Mouse (Mus musculus): Measurements from ENCODE around the gene Stab2.
A peak's percentile ranks its signal among the peaks of the same experiment; 100 is the strongest.

The Stab2 gene

GRCm38 (mm10) chr10:86976001-86976726 lies 31.7 kb downstream of the Stab2 start:
- peak in 1 of 2 experiments; percentile 37 for DNase-seq

- no peak for DNase-seq
Observed at GRCm38 (mm10) chr10:86973276-86973675, 34.5 kb downstream of the Stab2 start.

GRCm38 (mm10) chr10:86972503-86972826 lies 35.4 kb downstream of the Stab2 start:
- DNase-seq = no peak

- DNase-seq = peak; percentile 10 to 38
Observed at GRCm38 (mm10) chr10:86971680-86972502, 35.9 kb downstream of the Stab2 start.

- no peak for DNase-seq
Observed at GRCm38 (mm10) chr10:86969346-86969745, 38.5 kb downstream of the Stab2 start.

GRCm38 (mm10) chr10:86961542-86962466 lies 46.0 kb downstream of the Stab2 start:
- no peak for DNase-seq

- no peak for DNase-seq
Observed at GRCm38 (mm10) chr10:86955299-86955698, 52.5 kb downstream of the Stab2 start.

GRCm38 (mm10) chr10:86952696-86953095 lies 55.1 kb downstream of the Stab2 start:
- DNase-seq = no peak

GRCm38 (mm10) chr10:86950806-86951205 lies 57.0 kb downstream of the Stab2 start:
- no peak for DNase-seq

GRCm38 (mm10) chr10:86949886-86950285 lies 57.9 kb downstream of the Stab2 start:
- DNase-seq = no peak

- no peak for DNase-seq
Observed at GRCm38 (mm10) chr10:86947541-86947940, 60.3 kb downstream of the Stab2 start.

- no peak for DNase-seq
Observed at GRCm38 (mm10) chr10:86940591-86940990, 67.2 kb downstream of the Stab2 start.

- DNase-seq = no peak
Observed at GRCm38 (mm10) chr10:86934376-86934775, 73.4 kb downstream of the Stab2 start.

GRCm38 (mm10) chr10:86933906-86934305 lies 73.9 kb downstream of the Stab2 start:
- no peak for DNase-seq

- peak; percentile 12 to 16 for DNase-seq
Observed at GRCm38 (mm10) chr10:86933180-86933695, 74.6 kb downstream of the Stab2 start.

- no peak for DNase-seq
Observed at GRCm38 (mm10) chr10:86923602-86924001, 84.2 kb downstream of the Stab2 start.

GRCm38 (mm10) chr10:86915595-86915994 lies 92.2 kb downstream of the Stab2 start:
- DNase-seq = no peak

GRCm38 (mm10) chr10:86908562-86908961 lies 99.3 kb downstream of the Stab2 start:
- DNase-seq = no peak

- no peak for DNase-seq
Observed at GRCm38 (mm10) chr10:86907043-86907442, 100.8 kb downstream of the Stab2 start.

GRCm38 (mm10) chr10:86895531-86895930 lies 112.3 kb downstream of the Stab2 start:
- no peak for DNase-seq

- DNase-seq = no peak
Observed at GRCm38 (mm10) chr10:86891066-86891465, 116.8 kb downstream of the Stab2 start.

GRCm38 (mm10) chr10:86890166-86890930 lies 117.5 kb downstream of the Stab2 start:
- no peak for DNase-seq

All from spleen, adult 18-20 months (tissue).